Mouse (Mus musculus) midbrain, embryonic 16.5 days (tissue): Measurements from ENCODE around the gene Gm10318. TPM values are rescaled to one million over a fixed set of nuclear protein-coding genes. Genes with fewer than 3 reads are reported as not detected.
A peak's percentile ranks its signal among the peaks of the same experiment; 100 is the strongest.

Experiments
- ATAC-seq: fragments of 200-750 bp; cut with Nextera tagmentation; 2 replicates; pipeline ENCODE4 v1.8.0; 2017; ENCODE audit warnings: moderate TSS enrichment
- H3K27ac ChIP-seq: fragments of 300-500 bp; sonication (generic); 2 replicates; pipeline ENCODE4 v1.5.1; 2014; ENCODE audit warnings: mild to moderate bottlenecking, low read length, mixed read lengths
- H3K27me3 ChIP-seq: fragments of 300-500 bp; sonication (generic); 2 replicates; pipeline ENCODE4 v1.6.1; 2014; ENCODE audit warnings: low read depth, low read length, mixed read lengths; ENCODE audit not compliant: control insufficient read depth, insufficient read depth
- H3K36me3 ChIP-seq: fragments of 300-500 bp; sonication (generic); 2 replicates; pipeline ENCODE4 v1.6.1; 2014; ENCODE audit warnings: mild to moderate bottlenecking, low read length, moderate library complexity, mixed read lengths; ENCODE audit not compliant: control insufficient read depth, insufficient read depth
- H3K4me1 ChIP-seq: fragments of 300-500 bp; sonication (generic); 2 replicates; pipeline ENCODE4 v1.6.1; 2014; ENCODE audit warnings: mild to moderate bottlenecking, low read length, mixed read lengths; ENCODE audit not compliant: control insufficient read depth, insufficient read depth
- H3K4me2 ChIP-seq: fragments of 300-500 bp; sonication (generic); 2 replicates; pipeline ENCODE4 v1.6.1; 2014; ENCODE audit warnings: mild to moderate bottlenecking, low read length, mixed read lengths
- H3K4me3 ChIP-seq: fragments of 300-500 bp; sonication (generic); 2 replicates; pipeline ENCODE4 v1.5.1; 2014; ENCODE audit warnings: low read depth, mild to moderate bottlenecking, low read length, moderate library complexity, mixed read lengths
- H3K9ac ChIP-seq: fragments of 300-500 bp; sonication (generic); 2 replicates; pipeline ENCODE4 v1.6.1; 2014; ENCODE audit warnings: low read depth, low read length, mixed read lengths
- H3K9me3 ChIP-seq: fragments of 300-500 bp; sonication (generic); replicated peaks from 2 replicates; pipeline ENCODE4 v1.6.1; 2014; ENCODE audit warnings: mild to moderate bottlenecking, low read length, mixed read lengths; ENCODE audit not compliant: control insufficient read depth, poor library complexity, severe bottlenecking
- WGBS: fragments of 180-500 bp; shearing (Covaris S2); extraction: QIAGEN DNeasy Blood & Tissue Kit; methylation state at CpG from one replicate; pipeline ENCODE4 v1.1.7; 2014; 5-methylcytosine and 5-hydroxymethylcytosine counted together
- polyA plus RNA-seq: library from polyadenylated mRNA; unstranded; fragments of >200 nt; fragmentation: Nextera tagmentation; extraction: Ambion mirVana; gene quantifications from 2 replicates; pipeline ENCODE4 v1.2.1, GENCODE M21; 2015

Gm10318 gene
- not detected in 2 replicates for polyA plus RNA-seq

DNA sequence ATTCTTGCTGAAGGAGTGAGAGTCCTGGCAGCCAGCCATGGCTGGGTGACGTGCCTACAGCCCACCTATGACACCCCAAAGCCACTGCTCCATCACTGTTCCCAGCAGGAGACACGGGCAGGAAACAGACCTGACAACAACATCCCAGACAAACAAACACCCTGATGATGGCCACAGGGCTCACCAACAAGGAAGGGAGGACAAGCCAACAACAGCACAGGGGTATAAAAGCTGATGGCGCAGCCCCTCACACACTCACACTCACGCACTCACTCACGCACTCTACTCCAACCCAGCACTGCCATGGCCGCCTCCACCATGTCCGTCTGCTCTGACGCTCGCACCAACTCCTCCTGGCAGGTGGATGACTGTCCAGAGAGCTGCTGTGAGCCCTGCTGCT lies at the start of gene Gm10318:
Gene Gm10318, plus strand, starts transcription at position 301 of the 400 bp plus-strand sequence.
- Histone ChIP-seq H3K9ac (no peak within 1 kb of the TSS), H3K27ac (no peak within 1 kb of the TSS), H3K4me2 (no peak within 1 kb of the TSS), H3K4me3 (no peak within 1 kb of the TSS), H3K36me3 (no peaks in the 10 kb centered on the region), H3K9me3 (no peaks in the 10 kb centered on the region), H3K27me3 (no peaks in the 10 kb centered on the region), H3K4me1 (no peaks in the 10 kb centered on the region)
- 68% methylated on average over 9 of the region's 9 CpGs for WGBS
- ATAC-seq = no peak

DNA sequence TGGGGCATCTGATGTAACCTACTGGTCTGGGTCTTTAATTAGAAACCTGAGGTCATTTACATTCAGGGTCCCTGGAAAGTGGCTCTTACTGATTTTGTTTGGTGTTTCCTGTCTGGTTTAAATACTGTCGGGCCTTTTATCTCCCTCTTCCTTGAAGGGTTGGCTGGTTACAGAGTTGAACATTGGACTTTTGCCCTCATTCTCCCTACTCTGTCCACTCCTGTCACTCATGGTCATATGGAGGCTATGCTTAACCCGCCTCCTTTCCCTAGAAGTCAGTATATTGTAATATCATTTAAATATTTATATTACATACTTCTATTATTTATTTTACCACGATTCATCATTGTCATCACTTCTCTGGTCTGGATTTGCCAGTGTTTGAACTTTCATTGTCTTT lies 48.6 kb upstream of the Gm10318 start:
- H3K27me3 ChIP-seq = no peaks in the 10 kb centered on the region
- H3K4me1 ChIP-seq = no peaks in the 10 kb centered on the region
- no peak overlapping the region for H3K4me2 ChIP-seq
- no peaks in the 10 kb centered on the region for H3K9me3 ChIP-seq
- WGBS = 85% methylated on average over 3 of the region's 3 CpGs
- no peaks in the 10 kb centered on the region for H3K36me3 ChIP-seq
- no peak overlapping the region for H3K4me3 ChIP-seq
- H3K9ac ChIP-seq = no peak overlapping the region
- no peak overlapping the region for H3K27ac ChIP-seq
- ATAC-seq = no peak

DNA sequence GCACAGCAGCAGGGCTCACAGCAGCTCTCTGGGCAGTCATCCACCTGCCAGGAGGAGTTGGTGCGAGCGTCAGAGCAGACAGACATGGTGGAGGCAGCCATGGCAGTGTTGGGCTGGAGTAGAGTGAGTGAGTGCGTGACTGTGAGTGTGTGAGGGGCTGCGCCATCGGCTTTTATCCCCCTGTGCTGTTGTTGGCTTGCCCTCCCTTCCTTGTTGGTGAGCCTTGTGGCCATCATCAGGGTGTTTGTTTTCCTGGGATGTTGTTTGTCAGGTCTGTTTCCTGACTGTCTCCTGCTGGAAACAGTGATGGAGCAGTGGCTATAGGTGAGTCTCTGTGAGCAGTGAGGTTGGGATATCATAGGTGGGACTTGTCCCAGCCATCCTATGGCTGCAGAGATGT lies 40.9 kb upstream of the Gm10318 start, which contains the start of gene Gm9507:
Gene Gm9507, minus strand, starts transcription at position 101 of the 400 bp plus-strand sequence.
- no peak for ATAC-seq
- Histone ChIP-seq H3K4me2 (no peak within 1 kb of the TSS), H3K4me3 (no peak within 1 kb of the TSS), H3K9me3 (no peaks in the 10 kb centered on the region), H3K9ac (no peak within 1 kb of the TSS), H3K27me3 (no peaks in the 10 kb centered on the region), H3K27ac (no peak within 1 kb of the TSS), H3K4me1 (no peaks in the 10 kb centered on the region), H3K36me3 (no peaks in the 10 kb centered on the region)
- 69% methylated on average over 5 of the region's 5 CpGs for whole genome bisulfite sequencing

DNA sequence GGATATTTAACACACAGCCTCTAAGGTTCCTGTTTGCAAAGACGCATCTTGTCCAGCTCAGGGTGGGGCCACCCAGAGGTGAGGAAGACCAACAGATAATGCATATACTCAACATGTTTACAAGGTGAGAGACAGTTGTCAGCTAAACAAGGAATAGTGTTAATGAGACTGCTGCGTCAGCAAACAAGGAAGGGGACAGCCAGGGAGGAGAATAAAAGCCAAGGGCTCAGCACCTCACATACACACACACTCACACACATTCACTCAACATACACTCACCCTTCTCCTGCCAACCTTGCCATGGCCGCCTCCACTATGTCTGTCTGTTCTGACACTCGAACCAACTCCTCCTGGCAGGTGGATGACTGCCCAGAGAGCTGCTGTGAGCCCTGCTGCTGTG lies 38.3 kb upstream of the Gm10318 start, which contains the start of gene Gm2696:
Gene Gm2696, plus strand, starts transcription at position 301 of the 400 bp plus-strand sequence.
- Histone ChIP-seq H3K27ac (no peak within 1 kb of the TSS), H3K4me3 (no peak within 1 kb of the TSS), H3K4me2 (no peak within 1 kb of the TSS), H3K9ac (no peak within 1 kb of the TSS), H3K9me3 (no peaks in the 10 kb centered on the region), H3K4me1 (no peaks in the 10 kb centered on the region), H3K36me3 (no peaks in the 10 kb centered on the region), H3K27me3 (no peaks in the 10 kb centered on the region)
- no peak for ATAC-seq
- WGBS = 62% methylated on average over 4 of the region's 4 CpGs

DNA sequence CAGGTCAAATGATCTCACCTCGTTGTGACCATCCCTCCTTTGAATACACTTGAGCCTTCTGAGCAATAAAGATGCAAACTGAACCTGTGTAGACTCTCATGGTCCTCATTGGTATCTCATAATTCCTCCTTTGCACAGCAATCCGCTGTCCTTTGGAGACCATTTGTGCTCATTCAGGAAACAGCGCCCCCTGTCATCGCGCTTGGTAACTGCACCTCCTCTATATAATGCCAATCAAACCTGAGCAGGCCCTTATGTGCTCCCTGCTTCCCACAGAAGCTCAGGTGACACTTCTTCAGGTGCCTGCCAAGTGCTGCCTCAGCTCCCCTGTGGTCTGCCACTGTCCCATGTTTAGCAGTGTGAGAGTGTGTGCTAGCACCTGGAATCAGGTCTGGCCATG lies 37.1 kb upstream of the Gm10318 start:
- Histone ChIP-seq H3K4me2 (no peak overlapping the region), H3K36me3 (no peaks in the 10 kb centered on the region), H3K9ac (no peak overlapping the region), H3K4me1 (no peaks in the 10 kb centered on the region), H3K4me3 (no peak overlapping the region), H3K9me3 (no peaks in the 10 kb centered on the region), H3K27me3 (no peaks in the 10 kb centered on the region), H3K27ac (no peak overlapping the region)
- WGBS = 38% methylated on average over 5 of the region's 5 CpGs
- ATAC-seq = no peak

DNA sequence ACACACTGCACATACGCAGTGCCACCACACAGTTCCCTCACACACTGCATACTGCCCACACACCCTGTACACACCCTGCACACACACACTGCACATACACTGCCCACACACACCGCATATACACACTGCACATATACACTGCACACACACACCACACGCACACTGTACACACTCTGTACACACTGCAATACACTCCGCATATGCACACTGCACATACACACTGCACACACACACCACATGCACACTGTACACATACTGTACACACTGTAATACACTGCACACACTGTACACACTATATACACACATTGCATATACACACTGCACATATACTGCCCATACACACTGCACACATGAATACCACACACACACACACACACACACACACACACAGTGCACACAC lies 34.1 kb upstream of the Gm10318 start:
- peak; percentile 60 for ATAC-seq
- no peak overlapping the region for H3K27ac ChIP-seq

DNA sequence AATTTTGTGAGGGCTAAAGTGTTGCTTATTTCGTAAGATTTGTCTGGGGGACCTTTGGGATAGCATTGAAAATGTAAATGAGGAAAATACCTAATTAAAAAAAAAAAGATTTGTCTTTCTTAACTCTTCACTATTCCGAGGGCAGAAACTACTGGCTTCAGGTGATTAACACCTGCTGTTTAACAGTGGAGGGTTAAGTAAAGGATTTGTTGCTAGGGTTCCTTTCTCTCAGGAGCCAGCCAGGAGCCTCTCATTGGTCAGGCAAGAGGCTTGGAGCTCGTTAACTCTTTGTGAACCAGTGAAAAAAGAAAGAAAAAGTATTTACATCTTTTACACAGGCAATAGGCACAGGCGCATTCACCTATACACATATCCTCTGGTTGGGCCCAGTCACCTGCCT lies 33.5 kb upstream of the Gm10318 start:
- peak overlapping the region; percentile 26; the same call in 1 of the 2 replicates for H3K4me2 ChIP-seq
- H3K4me3 ChIP-seq = no peak overlapping the region
- H3K36me3 ChIP-seq = no peaks in the 10 kb centered on the region
- no peaks in the 10 kb centered on the region for H3K27me3 ChIP-seq
- 0 out of 2 replicates have a peak, but pooled peaks cover 2% of the 10 kb centered on the region for H3K9me3 ChIP-seq
- peak; percentile 62; the same call in 1 of the 2 replicates for ATAC-seq
- H3K9ac ChIP-seq = no peak overlapping the region
- whole genome bisulfite sequencing = 28% methylated on average over 4 of the region's 4 CpGs
- H3K4me1 ChIP-seq = no peaks in the 10 kb centered on the region
- H3K27ac ChIP-seq = no peak overlapping the region

More for the DNA sequence above, 34.1 kb upstream of the Gm10318 start:
- 95% methylated on average over 4 of the region's 4 CpGs for WGBS
- H3K9me3 ChIP-seq = no peaks in the 10 kb centered on the region
- H3K9ac ChIP-seq = no peak overlapping the region
- no peak overlapping the region for H3K4me3 ChIP-seq
- no peaks in the 10 kb centered on the region for H3K4me1 ChIP-seq
- no peaks in the 10 kb centered on the region for H3K27me3 ChIP-seq
- H3K4me2 ChIP-seq = no peak overlapping the region
- no peaks in the 10 kb centered on the region for H3K36me3 ChIP-seq

DNA sequence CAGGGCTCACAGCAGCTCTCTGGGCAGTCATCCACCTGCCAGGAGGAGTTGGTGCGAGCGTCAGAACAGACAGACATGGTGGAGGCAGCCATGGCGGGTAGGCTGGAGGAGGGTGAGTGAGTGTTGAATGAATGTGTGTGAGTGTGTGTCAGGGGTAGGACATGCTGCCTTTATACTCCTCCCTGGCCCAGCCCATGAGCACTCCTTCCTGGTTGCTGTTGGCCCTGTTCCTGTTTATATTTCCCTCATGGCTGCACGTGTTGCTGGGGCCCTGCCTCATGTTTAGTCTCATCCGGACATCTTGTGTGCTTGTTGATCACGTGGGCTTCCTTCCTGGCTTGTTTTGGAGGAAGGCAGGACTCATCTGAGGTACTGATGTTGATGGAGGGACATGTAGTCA lies 25.7 kb upstream of the Gm10318 start, which contains the start of gene Krtap10-4:
Gene Krtap10-4, minus strand, starts transcription at position 145 of the 400 bp plus-strand sequence.
- no peaks in the 10 kb centered on the region for H3K36me3 ChIP-seq
- H3K4me3 ChIP-seq = no peak within 1 kb of the TSS
- no peak within 1 kb of the TSS for H3K27ac ChIP-seq
- no peak for ATAC-seq
- no peaks in the 10 kb centered on the region for H3K4me1 ChIP-seq
- 0 out of 2 replicates have a peak, but pooled peaks cover 2% of the 10 kb centered on the region for H3K9me3 ChIP-seq
- no peak within 1 kb of the TSS for H3K9ac ChIP-seq
- WGBS = 71% methylated on average over 6 of the region's 6 CpGs
- H3K27me3 ChIP-seq = no peaks in the 10 kb centered on the region
- no peak within 1 kb of the TSS for H3K4me2 ChIP-seq

DNA sequence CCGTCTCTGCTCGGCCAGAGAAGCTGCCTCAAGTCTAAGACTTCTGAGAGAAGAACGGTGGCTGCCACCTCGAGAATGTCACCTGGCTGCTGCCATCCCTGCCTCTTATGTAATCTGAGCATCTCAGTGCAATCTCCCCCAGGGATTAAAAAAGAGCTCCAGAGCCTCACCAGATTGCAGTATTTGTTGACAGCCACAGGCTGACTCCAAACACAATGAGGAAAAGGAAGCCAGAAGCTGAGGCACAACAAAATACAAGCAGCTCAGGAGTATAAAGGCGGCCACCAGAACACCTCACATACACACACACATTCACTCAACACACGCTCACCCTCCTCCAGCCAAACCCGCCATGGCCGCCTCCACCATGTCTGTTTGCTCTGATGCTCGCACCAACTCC lies 17.0 kb upstream of the Gm10318 start, which contains the start of gene Krtap10-10:
Gene Krtap10-10, plus strand, starts transcription at position 301 of the 400 bp plus-strand sequence.
- no peak within 1 kb of the TSS for H3K4me2 ChIP-seq
- H3K9me3 ChIP-seq = no peaks in the 10 kb centered on the region
- H3K27ac ChIP-seq = no peak within 1 kb of the TSS
- H3K36me3 ChIP-seq = no peaks in the 10 kb centered on the region
- ATAC-seq = no peak
- H3K27me3 ChIP-seq = no peaks in the 10 kb centered on the region
- H3K4me3 ChIP-seq = no peak within 1 kb of the TSS
- H3K4me1 ChIP-seq = no peaks in the 10 kb centered on the region
- H3K9ac ChIP-seq = no peak within 1 kb of the TSS
- 71% methylated on average over 9 of the region's 9 CpGs for WGBS
